Mouse (Mus musculus) midbrain, embryonic 12.5 days (tissue): ENCODE data around the gene Mctp1. TPM values are rescaled to one million over a fixed set of nuclear protein-coding genes. Genes with fewer than 3 reads are reported as not detected.
A peak's percentile ranks its signal among the peaks of the same experiment; 100 is the strongest.
"Not testable (repeated sequence)": the region's sequence is repeated elsewhere in the genome, so short reads cannot be mapped to it uniquely, and the experiment has no call there.

Experiments
- ATAC-seq: fragments of 200-750 bp; cut with Nextera tagmentation; 2 replicates; pipeline ENCODE4 v1.8.0; 2017; ENCODE audit warnings: low read depth, moderate TSS enrichment, moderate library complexity; ENCODE audit not compliant: low FRiP score
- H3K27ac ChIP-seq: fragments of 300-500 bp; sonication (generic); replicated peaks from 2 replicates; pipeline ENCODE4 v1.5.1; 2016; ENCODE audit warnings: mild to moderate bottlenecking
- H3K27me3 ChIP-seq: fragments of 300-500 bp; sonication (generic); 2 replicates; pipeline ENCODE4 v1.6.1; 2016; ENCODE audit warnings: mild to moderate bottlenecking
- H3K36me3 ChIP-seq: fragments of 300-500 bp; sonication (generic); 2 replicates; pipeline ENCODE4 v1.6.1; 2016
- H3K4me1 ChIP-seq: fragments of 300-500 bp; sonication (generic); 2 replicates; pipeline ENCODE4 v1.6.1; 2016
- H3K4me2 ChIP-seq: fragments of 300-500 bp; sonication (generic); replicated peaks from 2 replicates; pipeline ENCODE4 v1.6.1; 2016; ENCODE audit warnings: mild to moderate bottlenecking, moderate library complexity
- H3K4me3 ChIP-seq: fragments of 300-500 bp; sonication (generic); 2 replicates; pipeline ENCODE4 v1.5.1; 2016; ENCODE audit warnings: mild to moderate bottlenecking
- H3K9ac ChIP-seq: fragments of 300-500 bp; sonication (generic); replicated peaks from 2 replicates; pipeline ENCODE4 v1.6.1; 2016; ENCODE audit warnings: mild to moderate bottlenecking, moderate library complexity
- H3K9me3 ChIP-seq: fragments of 300-500 bp; sonication (generic); 2 replicates; pipeline ENCODE4 v1.6.1; 2016; ENCODE audit warnings: mild to moderate bottlenecking
- WGBS: fragments of 180-500 bp; shearing (Covaris S2); methylation state at CpG from one replicate; pipeline ENCODE4 v1.1.7; 2016; 5-methylcytosine and 5-hydroxymethylcytosine counted together
- polyA plus RNA-seq: library from polyadenylated mRNA; unstranded; fragments of >200 nt; fragmentation: Nextera tagmentation; extraction: Ambion mirVana; gene quantifications from 2 replicates; pipeline ENCODE4 v1.2.1, GENCODE M21; 2016

Gene Mctp1
- polyA plus RNA-seq = 3.2 and 4.9 TPM in 2 replicates

GRCm38 (mm10) chr13:76383972-76384663, at the start of gene Mctp1:
Gene Mctp1, plus strand, starts transcription at chr13:76384535.
- Histone ChIP-seq H3K4me2 (peak within 1 kb of the TSS; percentile 97), H3K9me3 (no peaks in the 10 kb centered on the region), H3K9ac (peak within 1 kb of the TSS; percentile 68), H3K27me3 (peaks cover 31% of the 10 kb centered on the region), H3K27ac (0 out of 2 replicates have a peak within 1 kb of the TSS, but pooled peaks have one; percentile 27), H3K36me3 (no peaks in the 10 kb centered on the region), H3K4me1 (peaks cover 8% of the 10 kb centered on the region; the same call in 1 of the 2 replicates), H3K4me3 (peak within 1 kb of the TSS; percentile 71)
- WGBS = under 1% methylated on average over 53 of the region's 62 CpGs
- peak; percentile 91 for ATAC-seq

- not testable (repeated sequence) for H3K9me3 ChIP-seq, H3K36me3 ChIP-seq, H3K9ac ChIP-seq, H3K4me1 ChIP-seq, H3K27ac ChIP-seq, ATAC-seq, H3K4me2 ChIP-seq, H3K27me3 ChIP-seq, H3K4me3 ChIP-seq
- 89% methylated on average over 21 of the region's 21 CpGs for WGBS
Observed at GRCm38 (mm10) chr13:76345941-76346340, 38.4 kb upstream of the Mctp1 start.

GRCm38 (mm10) chr13:76358720-76359119, 25.6 kb upstream of the Mctp1 start:
- H3K27ac ChIP-seq = no peak overlapping the region
- H3K4me2 ChIP-seq = no peak overlapping the region
- ATAC-seq = no peak
- H3K9ac ChIP-seq = no peak overlapping the region
- H3K36me3 ChIP-seq = no peaks in the 10 kb centered on the region
- no peak overlapping the region for H3K4me3 ChIP-seq
- no peaks in the 10 kb centered on the region for H3K9me3 ChIP-seq
- H3K4me1 ChIP-seq = no peaks in the 10 kb centered on the region
- no peaks in the 10 kb centered on the region for H3K27me3 ChIP-seq

- no peaks in the 10 kb centered on the region for H3K36me3 ChIP-seq
- H3K9me3 ChIP-seq = no peaks in the 10 kb centered on the region
- H3K9ac ChIP-seq = peak overlapping the region; percentile 68
- peaks cover 8% of the 10 kb centered on the region; the same call in 1 of the 2 replicates for H3K4me1 ChIP-seq
- H3K4me3 ChIP-seq = peak overlapping the region; percentile 71
- H3K27me3 ChIP-seq = peaks cover 31% of the 10 kb centered on the region
- ATAC-seq = peak; percentile 94
- WGBS = 2% methylated on average over 58 of the region's 58 CpGs
- 0 out of 2 replicates have a peak overlapping the region, but pooled peaks have one; percentile 27 for H3K27ac ChIP-seq
- peak overlapping the region; percentile 97 for H3K4me2 ChIP-seq
Observed at GRCm38 (mm10) chr13:76384664-76385435, 515 bp downstream of the Mctp1 start.

GRCm38 (mm10) chr13:76388615-76389014, 4.3 kb downstream of the Mctp1 start:
- Histone ChIP-seq H3K4me1 (peaks cover 8% of the 10 kb centered on the region; the same call in 1 of the 2 replicates), H3K4me2 (no peak overlapping the region), H3K36me3 (no peaks in the 10 kb centered on the region), H3K27me3 (peaks cover 24% of the 10 kb centered on the region), H3K9ac (no peak overlapping the region), H3K9me3 (no peaks in the 10 kb centered on the region), H3K27ac (no peak overlapping the region), H3K4me3 (no peak overlapping the region)
- ATAC-seq = no peak
- 68% methylated on average over 3 of the region's 3 CpGs for WGBS

GRCm38 (mm10) chr13:76391920-76392319, 7.6 kb downstream of the Mctp1 start:
- Histone ChIP-seq H3K27me3 (peaks cover 3% of the 10 kb centered on the region; the same call in 1 of the 2 replicates), H3K27ac (no peak overlapping the region), H3K9ac (no peak overlapping the region), H3K36me3 (no peaks in the 10 kb centered on the region), H3K4me3 (no peak overlapping the region), H3K9me3 (no peaks in the 10 kb centered on the region), H3K4me1 (no peaks in the 10 kb centered on the region), H3K4me2 (no peak overlapping the region)
- ATAC-seq = no peak
- 70% methylated on average over 2 of the region's 2 CpGs for WGBS

- no peak overlapping the region for H3K4me2 ChIP-seq
- H3K9me3 ChIP-seq = no peaks in the 10 kb centered on the region
- H3K27ac ChIP-seq = no peak overlapping the region
- WGBS = 83% methylated on average over 3 of the region's 3 CpGs
- no peaks in the 10 kb centered on the region for H3K36me3 ChIP-seq
- H3K27me3 ChIP-seq = no peaks in the 10 kb centered on the region
- no peak overlapping the region for H3K9ac ChIP-seq
- H3K4me3 ChIP-seq = no peak overlapping the region
- no peaks in the 10 kb centered on the region for H3K4me1 ChIP-seq
- no peak for ATAC-seq
Observed at GRCm38 (mm10) chr13:76393106-76393505, 8.8 kb downstream of the Mctp1 start.

GRCm38 (mm10) chr13:76395906-76396305, 11.6 kb downstream of the Mctp1 start:
- no peak for ATAC-seq
- Histone ChIP-seq H3K9me3 (no peaks in the 10 kb centered on the region), H3K9ac (no peak overlapping the region), H3K27ac (no peak overlapping the region), H3K4me2 (no peak overlapping the region), H3K36me3 (no peaks in the 10 kb centered on the region), H3K27me3 (no peaks in the 10 kb centered on the region), H3K4me3 (no peak overlapping the region), H3K4me1 (no peaks in the 10 kb centered on the region)

- no peak overlapping the region for H3K4me3 ChIP-seq
- H3K27ac ChIP-seq = no peak overlapping the region
- WGBS = 76% methylated on average over 2 of the region's 2 CpGs
- H3K9ac ChIP-seq = no peak overlapping the region
- no peaks in the 10 kb centered on the region for H3K27me3 ChIP-seq
- no peaks in the 10 kb centered on the region for H3K9me3 ChIP-seq
- no peaks in the 10 kb centered on the region for H3K36me3 ChIP-seq
- ATAC-seq = no peak
- H3K4me2 ChIP-seq = no peak overlapping the region
- no peaks in the 10 kb centered on the region for H3K4me1 ChIP-seq
Observed at GRCm38 (mm10) chr13:76409296-76409695, 25.0 kb downstream of the Mctp1 start.

- Histone ChIP-seq H3K36me3 (no peaks in the 10 kb centered on the region), H3K4me3 (no peak overlapping the region), H3K4me2 (no peak overlapping the region), H3K9me3 (no peaks in the 10 kb centered on the region), H3K9ac (no peak overlapping the region), H3K4me1 (no peaks in the 10 kb centered on the region), H3K27me3 (no peaks in the 10 kb centered on the region), H3K27ac (no peak overlapping the region)
- no peak for ATAC-seq
- WGBS = 81% methylated on average over 1 of the region's 1 CpGs
Observed at GRCm38 (mm10) chr13:76410665-76411064, 26.3 kb downstream of the Mctp1 start.

- Histone ChIP-seq H3K36me3 (no peaks in the 10 kb centered on the region), H3K4me3 (no peak overlapping the region), H3K27ac (no peak overlapping the region), H3K4me2 (no peak overlapping the region), H3K9me3 (no peaks in the 10 kb centered on the region), H3K27me3 (no peaks in the 10 kb centered on the region), H3K9ac (no peak overlapping the region), H3K4me1 (no peaks in the 10 kb centered on the region)
- ATAC-seq = no peak
Observed at GRCm38 (mm10) chr13:76415346-76415745, 31.0 kb downstream of the Mctp1 start.

- 84% methylated on average over 4 of the region's 4 CpGs for WGBS
- ATAC-seq = no peak
- Histone ChIP-seq H3K4me2 (no peak overlapping the region), H3K27ac (no peak overlapping the region), H3K36me3 (no peaks in the 10 kb centered on the region), H3K4me1 (no peaks in the 10 kb centered on the region), H3K4me3 (no peak overlapping the region), H3K9ac (no peak overlapping the region), H3K9me3 (no peaks in the 10 kb centered on the region), H3K27me3 (no peaks in the 10 kb centered on the region)
Observed at GRCm38 (mm10) chr13:76420111-76420510, 35.8 kb downstream of the Mctp1 start.
